Mouse (Mus musculus): Measurements from ENCODE around the gene Srek1.

GRCm38 (mm10) chr13:103819377-103819776, 45.0 kb upstream of the Srek1 start:
- no peak for TF ChIP-seq CTCF (IDR thresholded peaks at IDR 0.05; ENCODE audit: insufficient read depth, low read depth, low read length)
- no peak for TF ChIP-seq POLR2A (IDR thresholded peaks at IDR 0.05; ENCODE audit: insufficient read depth, low read depth, low read length)

All from olfactory bulb, adult 2 months (tissue).